Comparison of ENCODE assay signal across 16 mouse cellular contexts in the genomic region with DNA sequence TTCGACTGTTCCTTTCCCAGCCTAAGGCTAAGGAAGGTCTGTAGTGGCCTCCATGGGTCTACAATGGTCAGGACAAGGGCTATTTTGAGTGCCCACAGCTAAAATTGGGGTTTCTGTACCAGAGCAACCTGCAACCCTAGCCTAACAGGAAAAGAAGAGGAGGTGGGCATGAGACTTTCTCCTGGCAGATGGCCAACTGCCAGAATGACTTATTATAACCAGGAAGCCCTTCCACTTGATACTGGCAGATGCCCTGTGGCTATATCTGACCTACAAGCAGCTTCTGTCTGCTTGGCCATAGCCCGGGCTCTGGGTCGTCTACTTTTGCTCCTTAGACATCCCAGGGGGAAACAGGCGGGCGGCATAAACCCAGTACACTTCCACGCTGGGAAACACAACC.
"Had no signal": no experiment of that assay in that cellular context is flagged by ENCODE, and none has a peak within 500 bp of the region (broad histone marks: within the 10 kb centered on the region; RNA-seq: fewer than 3 reads in every experiment).

No protein-coding gene starts in this region.

- H3K4me3 ChIP-seq: limb, embryonic 15.5 days; liver, embryonic 12.5 days; midbrain, embryonic 10.5 days; myocyte; neural tube, embryonic 15.5 days; stomach, embryonic 15.5 days had no signal

- DNase-seq: kidney, adult 2 months; kidney, postnatal 25 days; layer of hippocampus, adult 9-11 months; layer of hippocampus, postnatal 36 days; lung, postnatal 36 days; midbrain, embryonic 14.5 days; right cerebral cortex, postnatal 4 days; spleen, adult 18-20 months; thymus, adult 2 months; thymus, postnatal 25 days had no signal

- H3K27ac ChIP-seq: limb, embryonic 15.5 days; liver, embryonic 12.5 days; midbrain, embryonic 10.5 days; neural tube, embryonic 15.5 days; stomach, embryonic 15.5 days had no signal
